Mouse (Mus musculus) heart, postnatal 14 days (tissue): ENCODE measurements around the gene Cubn. TPM values are rescaled to one million over a fixed set of nuclear protein-coding genes. Genes with fewer than 3 reads are reported as not detected.

Experiments used
- DNase-seq, 2 experiments: peaks; one replicate each; pipeline ENCODE4 v3.0.0; 2021 to 2022
- intact Hi-C: fragments of 180-260 bp; cut with DNase I; formaldehyde crosslinking; loops from one replicate; pipeline ENCODE4 v1.15.1; 2025
- total RNA-seq, 2 experiments: library from RNA; stranded (reverse); gene quantifications; 2 replicates each; pipeline ENCODE4 v1.2.3; 2021

The Cubn gene
- total RNA-seq, 2 experiments from 2014 or later = 1.2 TPM

GRCm38 (mm10) chr2:13410660-13411059, 81.0 kb downstream of the Cubn start:
- DNase-seq = no peak
- intact Hi-C loops = loop anchor here (5.0 kb wide), 1 partner anchor 167 kb away; no protein-coding TSS in a partner anchor

- DNase-seq = no peak
- intact Hi-C loops = loop anchor here (5.0 kb wide), 1 partner anchor 167 kb away; no protein-coding TSS in a partner anchor
These were observed 81.7 kb downstream of the Cubn start for GRCm38 (mm10) chr2:13409767-13410519.

- intact Hi-C loops = no loop called here
- DNase-seq = no peak
These were observed 83.3 kb downstream of the Cubn start for GRCm38 (mm10) chr2:13408333-13408732.

- DNase-seq = no peak
- intact Hi-C loops = no loop called here
These were observed 83.9 kb downstream of the Cubn start for GRCm38 (mm10) chr2:13407698-13408097.

- intact Hi-C loops = no loop called here
- no peak for DNase-seq
These were observed 84.3 kb downstream of the Cubn start for GRCm38 (mm10) chr2:13407272-13407671.

GRCm38 (mm10) chr2:13404986-13405678, 86.5 kb downstream of the Cubn start:
- no peak for DNase-seq
- intact Hi-C loops = no loop called here

GRCm38 (mm10) chr2:13400831-13401230, 90.8 kb downstream of the Cubn start:
- DNase-seq = no peak
- intact Hi-C loops = no loop called here

GRCm38 (mm10) chr2:13399480-13400072, 92.0 kb downstream of the Cubn start:
- DNase-seq = no peak
- intact Hi-C loops = no loop called here

- intact Hi-C loops = no loop called here
- DNase-seq = peak; percentile 50 to 70
These were observed 92.7 kb downstream of the Cubn start for GRCm38 (mm10) chr2:13398955-13399354.

GRCm38 (mm10) chr2:13398551-13398950, 93.1 kb downstream of the Cubn start:
- no peak for DNase-seq
- intact Hi-C loops = no loop called here

- intact Hi-C loops = no loop called here
These were observed 95.5 kb downstream of the Cubn start for GRCm38 (mm10) chr2:13396124-13396540.

GRCm38 (mm10) chr2:13391018-13391417, 100.6 kb downstream of the Cubn start:
- intact Hi-C loops = loop anchor here (5.0 kb wide), 1 partner anchor 136 kb away; no protein-coding TSS in a partner anchor
- no peak for DNase-seq

More at GRCm38 (mm10) chr2:13396124-13396540, 95.5 kb downstream of the Cubn start:
- DNase-seq = no peak

GRCm38 (mm10) chr2:13386631-13387030, 105.0 kb downstream of the Cubn start:
- intact Hi-C loops = no loop called here
- no peak for DNase-seq

GRCm38 (mm10) chr2:13385542-13386345, 105.9 kb downstream of the Cubn start:
- no peak for DNase-seq

GRCm38 (mm10) chr2:13384775-13385541, 106.7 kb downstream of the Cubn start:
- intact Hi-C loops = no loop called here

More at GRCm38 (mm10) chr2:13385542-13386345, 105.9 kb downstream of the Cubn start:
- intact Hi-C loops = no loop called here

GRCm38 (mm10) chr2:13376166-13376565, 115.4 kb downstream of the Cubn start:
- DNase-seq = no peak
- intact Hi-C loops = no loop called here

More at GRCm38 (mm10) chr2:13384775-13385541, 106.7 kb downstream of the Cubn start:
- DNase-seq = peak; percentile 37 to 48

GRCm38 (mm10) chr2:13373291-13373690, 118.3 kb downstream of the Cubn start:
- DNase-seq = no peak
- intact Hi-C loops = loop anchor here (2.0 to 5.0 kb wide), 2 partner anchors 71 to 200 kb away; partner anchors contain the start of gene Vim

- no peak for DNase-seq
- intact Hi-C loops = loop anchor here (2.0 to 5.0 kb wide), 2 partner anchors 71 to 200 kb away; partner anchors contain the start of gene Vim
These were observed 118.8 kb downstream of the Cubn start for GRCm38 (mm10) chr2:13372825-13373224.

- peak; percentile 58 to 62 for DNase-seq
- intact Hi-C loops = loop anchor here (2.0 to 5.0 kb wide), 2 partner anchors 70 to 200 kb away; partner anchors contain the start of gene Vim
These were observed 119.3 kb downstream of the Cubn start for GRCm38 (mm10) chr2:13372256-13372824.
